Mouse (Mus musculus): ENCODE results near the gene Dnase1l2. TPM values are rescaled to one million over a fixed set of nuclear protein-coding genes. Genes with fewer than 3 reads are reported as not detected.

Gene Dnase1l2
- polyA plus RNA-seq, 1 experiment = 2.8 TPM

DNA sequence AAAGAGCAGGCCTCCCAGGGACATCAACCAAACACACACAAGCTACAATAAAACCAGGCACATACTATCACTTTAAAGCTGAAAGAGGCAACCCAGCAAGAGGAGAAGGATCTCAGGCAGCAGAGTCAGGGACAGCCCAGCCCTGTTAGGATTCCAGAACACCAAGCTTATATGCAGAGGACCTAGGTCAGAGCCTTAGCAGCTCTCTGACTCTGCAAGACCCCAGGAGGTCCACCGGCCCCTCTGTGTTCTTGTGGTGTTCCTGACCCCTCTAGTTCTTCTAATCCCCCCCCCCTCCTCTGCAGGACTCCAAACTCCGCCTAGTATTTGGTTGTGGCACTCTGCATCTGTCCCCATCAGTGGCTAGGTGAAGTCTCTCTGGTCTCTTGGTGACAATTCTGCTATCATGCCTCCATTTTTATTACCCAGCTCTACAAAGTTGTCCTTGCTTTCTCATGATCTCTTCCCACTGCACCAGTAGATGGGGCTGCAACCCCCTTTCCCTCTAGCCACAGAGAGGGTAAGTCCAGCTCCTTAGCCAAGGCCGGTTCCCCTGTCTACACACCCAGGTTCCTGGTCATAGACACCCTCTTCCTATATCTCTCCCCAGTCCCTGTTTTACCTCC, 37.4 kb upstream of the Dnase1l2 start:
- Histone ChIP-seq H3K4me1 (ENCODE audit: control insufficient read depth, insufficient read depth, low read length) (no peaks in the 10 kb centered on the region; the same call in 1 of the 2 replicates), H3K27ac (ENCODE audit: insufficient read depth, low read length) (no peak overlapping the region), H3K4me3 (ENCODE audit: insufficient read depth, low read length) (no peak overlapping the region)
- TF ChIP-seq POLR2A (IDR thresholded peaks at IDR 0.05; ENCODE audit: low read depth, low read length) (no peak), CTCF (IDR thresholded peaks at IDR 0.05; ENCODE audit: borderline replicate concordance, insufficient read depth, low read length) (peak; percentile 20; the same call in 1 of the 2 replicates)

DNA sequence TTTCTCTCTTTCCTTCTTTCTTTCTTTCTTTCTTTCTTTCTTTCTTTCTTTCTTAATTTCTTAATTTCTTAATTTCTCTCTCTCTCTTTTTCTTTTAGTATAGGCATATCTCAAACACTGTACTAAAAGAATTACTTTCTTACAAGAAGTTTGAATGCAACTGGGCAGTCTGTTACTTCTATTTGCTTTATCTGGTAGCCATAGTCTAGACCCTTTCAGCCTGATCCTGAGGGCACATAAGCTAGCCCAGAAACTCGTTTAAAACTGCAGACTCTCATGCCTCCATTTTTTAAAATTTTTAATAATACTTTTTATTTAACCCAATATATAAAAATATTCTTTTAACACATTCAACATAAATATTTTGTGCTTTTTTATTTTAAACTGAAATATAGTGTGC, 36.5 kb upstream of the Dnase1l2 start:
- Histone ChIP-seq H3K27ac (ENCODE audit: insufficient read depth, low read length) (no peak overlapping the region), H3K4me3 (ENCODE audit: insufficient read depth, low read length) (peak overlapping the region; percentile 40), H3K4me1 (ENCODE audit: control insufficient read depth, insufficient read depth, low read length) (no peaks in the 10 kb centered on the region; the same call in 1 of the 2 replicates)
- TF ChIP-seq POLR2A (IDR thresholded peaks at IDR 0.05; ENCODE audit: low read depth, low read length) (no peak), CTCF (IDR thresholded peaks at IDR 0.05; ENCODE audit: borderline replicate concordance, insufficient read depth, low read length) (no peak)

DNA sequence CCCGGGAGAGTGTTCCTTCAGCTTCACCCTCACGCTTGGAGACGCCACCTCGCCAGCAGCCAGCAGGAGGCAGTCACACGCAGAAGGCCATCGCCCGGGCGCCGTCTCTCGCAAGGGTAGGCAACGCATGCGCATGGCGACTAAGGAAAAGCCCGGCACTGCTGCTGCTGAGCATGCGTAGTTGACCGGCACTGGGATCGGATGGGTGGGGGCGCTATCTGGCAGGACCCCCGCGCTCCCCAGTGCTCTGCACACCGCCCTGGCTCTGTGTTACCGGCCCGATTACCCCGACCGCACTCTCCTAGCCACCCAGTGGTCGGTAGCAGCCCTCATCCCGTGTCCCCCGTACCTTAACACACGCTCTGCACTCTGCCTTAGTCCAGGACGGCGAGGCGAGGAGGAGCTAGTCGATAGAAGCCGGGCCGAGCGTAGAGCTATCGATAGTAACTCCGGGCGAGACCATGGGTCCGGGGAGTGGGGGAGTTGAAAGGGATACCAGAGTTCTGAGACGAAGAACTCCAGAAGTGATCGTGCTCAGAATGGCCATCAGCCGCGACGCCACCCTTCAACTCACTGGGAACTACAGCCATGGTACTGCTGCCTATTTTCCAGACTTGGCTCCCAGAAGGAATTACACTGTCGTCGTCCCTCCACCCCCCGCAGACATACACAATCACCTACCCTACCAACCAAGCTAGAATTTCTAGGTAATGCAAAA, 35.9 kb upstream of the Dnase1l2 start, which contains the start of gene Mlst8:
TSS of gene Mlst8 (minus strand) at position 416 of the 718 bp plus-strand sequence.
- TF ChIP-seq CTCF (IDR thresholded peaks at IDR 0.05; ENCODE audit: borderline replicate concordance, insufficient read depth, low read length) (peak; percentile 98), POLR2A (IDR thresholded peaks at IDR 0.05; ENCODE audit: low read depth, low read length) (peak; percentile 96)
- Histone ChIP-seq H3K4me1 (ENCODE audit: control insufficient read depth, insufficient read depth, low read length) (no peaks in the 10 kb centered on the region; the same call in 1 of the 2 replicates), H3K4me3 (ENCODE audit: insufficient read depth, low read length) (peak within 1 kb of the TSS; percentile 57), H3K27ac (ENCODE audit: insufficient read depth, low read length) (peak within 1 kb of the TSS; percentile 73)

DNA sequence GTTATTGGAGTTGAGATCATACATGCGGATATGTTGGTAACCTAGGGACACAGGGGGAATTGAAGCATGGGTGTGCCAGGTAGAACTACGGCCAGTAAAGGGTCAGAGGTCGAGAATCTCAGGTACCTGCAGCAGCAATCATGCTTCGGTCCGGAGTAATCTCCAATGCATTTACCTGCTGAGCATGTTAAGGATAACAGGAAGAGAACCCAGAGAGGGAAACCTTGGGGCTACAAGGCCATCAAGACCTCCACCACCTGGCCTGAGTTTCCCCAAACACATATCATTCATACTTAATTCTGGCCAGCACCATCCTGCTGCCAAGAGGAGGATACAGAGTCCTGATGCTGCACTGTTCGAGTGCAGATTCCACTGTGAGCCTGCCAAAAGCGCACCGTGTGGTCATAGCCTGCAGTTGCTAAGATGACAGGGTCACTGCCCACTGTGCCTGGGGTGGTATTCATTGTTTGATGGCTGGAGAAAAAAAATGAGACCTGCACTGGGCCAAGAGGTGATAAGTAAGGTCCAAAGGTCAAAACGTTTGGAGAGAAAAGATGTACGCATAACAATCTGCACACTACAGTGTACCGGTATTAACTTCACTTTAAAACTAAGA, 35.2 kb upstream of the Dnase1l2 start:
- H3K27ac ChIP-seq (ENCODE audit: insufficient read depth, low read length) = no peak overlapping the region
- TF ChIP-seq POLR2A (IDR thresholded peaks at IDR 0.05; ENCODE audit: low read depth, low read length) = no peak
- 0 out of 2 replicates have a peak, but pooled peaks have one; percentile 15 for TF ChIP-seq CTCF (IDR thresholded peaks at IDR 0.05; ENCODE audit: borderline replicate concordance, insufficient read depth, low read length)
- H3K4me1 ChIP-seq (ENCODE audit: control insufficient read depth, insufficient read depth, low read length) = no peaks in the 10 kb centered on the region; the same call in 1 of the 2 replicates

DNA sequence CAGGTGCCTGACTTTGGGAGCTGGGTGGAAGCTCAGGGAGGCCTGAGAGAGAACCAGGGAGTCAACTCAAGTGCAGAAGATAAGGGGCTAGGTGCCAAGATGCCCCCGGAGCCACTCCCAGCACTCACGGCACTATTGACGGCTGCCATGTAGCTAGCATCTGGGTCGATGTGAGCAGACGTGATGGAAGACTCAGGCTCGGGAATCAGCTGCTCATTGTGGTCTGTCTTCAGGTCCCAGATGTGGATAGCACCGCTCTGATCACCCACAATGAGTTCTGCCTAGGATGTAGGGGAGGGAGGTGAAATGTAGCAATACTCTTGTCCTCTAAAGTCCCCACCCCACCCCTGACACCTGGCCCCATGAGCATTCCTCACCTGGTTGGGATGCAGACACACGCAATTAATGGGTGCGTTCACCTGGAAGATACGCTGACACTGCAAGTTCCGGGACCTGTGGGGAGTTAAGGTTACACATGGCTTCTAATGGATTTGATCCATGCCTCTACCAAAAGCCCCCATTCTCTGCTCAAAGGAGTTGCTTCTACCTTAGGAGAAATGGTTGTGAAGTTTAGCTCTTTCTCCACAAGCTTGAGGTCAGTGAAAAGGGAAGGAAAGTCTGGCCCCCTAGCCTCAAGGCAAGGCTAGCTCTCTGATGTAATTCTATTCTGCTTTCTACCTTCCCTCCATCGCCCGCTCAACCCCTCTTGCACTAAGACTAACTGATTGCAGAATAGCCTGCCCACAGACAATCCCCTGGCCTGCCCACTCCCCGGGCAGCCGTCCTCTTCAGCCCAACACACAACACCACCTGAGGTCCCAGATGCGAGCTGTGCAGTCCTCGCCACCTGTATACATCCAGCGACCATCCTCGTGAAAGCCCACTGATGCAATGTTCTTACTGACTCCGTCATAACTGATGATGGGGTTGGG, 34.4 kb upstream of the Dnase1l2 start:
- peaks cover 4% of the 10 kb centered on the region; the same call in 1 of the 2 replicates for H3K4me1 ChIP-seq (ENCODE audit: control insufficient read depth, insufficient read depth, low read length)
- no peak for TF ChIP-seq POLR2A (IDR thresholded peaks at IDR 0.05; ENCODE audit: low read depth, low read length)
- TF ChIP-seq CTCF (IDR thresholded peaks at IDR 0.05; ENCODE audit: borderline replicate concordance, insufficient read depth, low read length) = no peak
- H3K4me3 ChIP-seq (ENCODE audit: insufficient read depth, low read length) = no peak overlapping the region

More for the DNA sequence above, 35.2 kb upstream of the Dnase1l2 start:
- peak overlapping the region; percentile 38 for H3K4me3 ChIP-seq (ENCODE audit: insufficient read depth, low read length)

DNA sequence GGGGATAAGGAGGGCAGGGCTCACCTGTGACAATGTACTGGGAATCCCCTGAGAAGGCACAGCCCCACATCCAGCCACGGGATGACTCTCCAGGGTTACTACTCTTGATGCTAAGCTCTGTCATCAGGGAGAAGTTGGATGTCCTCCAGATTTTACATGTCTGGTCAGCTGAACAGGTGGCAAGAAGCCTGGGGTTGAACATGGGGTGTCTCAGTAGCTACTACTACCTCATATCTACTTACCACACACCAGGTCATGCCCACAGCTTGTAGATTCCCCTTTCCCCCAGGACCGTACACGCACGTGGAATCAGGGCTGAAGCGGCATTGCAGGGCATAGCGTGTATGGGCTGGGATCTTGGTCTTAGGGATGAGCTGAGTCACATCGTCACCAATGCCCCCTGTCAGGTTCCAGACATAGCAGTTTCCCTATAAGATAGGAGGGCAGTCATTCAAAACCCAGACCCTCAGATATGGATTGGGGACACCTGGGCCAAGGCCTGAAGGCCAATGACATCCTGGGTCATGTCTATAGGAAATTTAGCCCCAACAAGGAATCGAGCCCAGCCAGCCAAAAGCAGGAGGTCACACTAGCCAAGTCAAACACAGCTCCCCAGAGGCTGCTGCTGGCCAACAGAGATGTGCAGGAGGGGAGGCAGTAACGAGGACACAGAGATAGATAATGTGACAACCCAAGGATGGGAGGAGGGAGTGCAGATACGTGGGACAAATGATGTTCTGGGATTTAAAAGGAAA, 33.3 kb upstream of the Dnase1l2 start:
- TF ChIP-seq POLR2A (IDR thresholded peaks at IDR 0.05; ENCODE audit: low read depth, low read length) (no peak), CTCF (IDR thresholded peaks at IDR 0.05; ENCODE audit: borderline replicate concordance, insufficient read depth, low read length) (no peak)
- H3K27ac ChIP-seq (ENCODE audit: insufficient read depth, low read length) = no peak overlapping the region
- no peak overlapping the region for H3K4me3 ChIP-seq (ENCODE audit: insufficient read depth, low read length)
- H3K4me1 ChIP-seq (ENCODE audit: control insufficient read depth, insufficient read depth, low read length) = peaks cover 4% of the 10 kb centered on the region; the same call in 1 of the 2 replicates

More for the DNA sequence above, 34.4 kb upstream of the Dnase1l2 start:
- H3K27ac ChIP-seq (ENCODE audit: insufficient read depth, low read length) = no peak overlapping the region

DNA sequence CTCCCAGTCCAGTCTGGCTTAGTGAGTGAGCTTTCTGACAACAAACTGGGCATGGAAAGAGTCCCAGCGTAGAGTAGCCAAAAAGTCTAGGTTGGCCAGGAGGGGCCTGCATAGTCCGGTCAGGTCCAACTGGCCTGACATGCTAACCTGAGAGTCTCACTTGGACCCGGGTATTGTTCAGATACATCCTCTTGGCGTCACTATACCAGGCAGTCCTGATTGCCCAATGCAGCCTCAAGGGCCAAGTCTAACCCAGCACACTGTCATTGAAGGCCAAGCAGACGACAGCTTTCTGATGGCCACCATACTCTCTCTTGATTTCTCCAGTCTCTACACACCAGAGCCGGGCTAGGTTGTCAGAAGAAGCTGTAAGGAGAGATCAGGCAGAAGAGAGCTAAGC, 32.7 kb upstream of the Dnase1l2 start:
- no peak for TF ChIP-seq POLR2A (IDR thresholded peaks at IDR 0.05; ENCODE audit: low read depth, low read length)
- TF ChIP-seq CTCF (IDR thresholded peaks at IDR 0.05; ENCODE audit: borderline replicate concordance, insufficient read depth, low read length) = no peak
- peaks cover 4% of the 10 kb centered on the region; the same call in 1 of the 2 replicates for H3K4me1 ChIP-seq (ENCODE audit: control insufficient read depth, insufficient read depth, low read length)
- H3K4me3 ChIP-seq (ENCODE audit: insufficient read depth, low read length) = no peak overlapping the region
- no peak overlapping the region for H3K27ac ChIP-seq (ENCODE audit: insufficient read depth, low read length)

DNA sequence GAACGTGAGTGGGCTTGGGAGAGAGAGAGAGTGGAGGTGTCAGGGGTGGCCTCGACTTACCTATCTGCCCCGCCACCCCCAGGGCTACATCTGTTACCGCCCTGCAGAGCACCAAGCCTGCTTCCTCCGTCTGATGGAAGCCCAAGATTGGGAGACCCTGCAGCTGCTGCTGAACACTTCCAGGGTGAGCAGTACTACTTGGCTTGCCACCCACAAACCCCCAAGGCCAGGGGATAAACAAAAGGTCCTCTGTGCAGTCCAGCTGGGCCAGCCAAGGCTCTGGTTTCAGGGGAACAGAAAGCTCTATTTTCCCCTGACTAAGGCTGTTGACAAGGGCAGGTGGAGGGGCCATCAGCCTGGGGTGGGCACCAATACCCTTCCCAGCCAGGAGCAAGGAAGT, 31.7 kb upstream of the Dnase1l2 start:
- TF ChIP-seq POLR2A (IDR thresholded peaks at IDR 0.05; ENCODE audit: low read depth, low read length) = no peak
- TF ChIP-seq CTCF (IDR thresholded peaks at IDR 0.05; ENCODE audit: borderline replicate concordance, insufficient read depth, low read length) = no peak
- H3K4me1 ChIP-seq (ENCODE audit: control insufficient read depth, insufficient read depth, low read length) = peaks cover 4% of the 10 kb centered on the region; the same call in 1 of the 2 replicates
- H3K27ac ChIP-seq (ENCODE audit: insufficient read depth, low read length) = no peak overlapping the region
- H3K4me3 ChIP-seq (ENCODE audit: insufficient read depth, low read length) = no peak overlapping the region
